In the genomic region with DNA sequence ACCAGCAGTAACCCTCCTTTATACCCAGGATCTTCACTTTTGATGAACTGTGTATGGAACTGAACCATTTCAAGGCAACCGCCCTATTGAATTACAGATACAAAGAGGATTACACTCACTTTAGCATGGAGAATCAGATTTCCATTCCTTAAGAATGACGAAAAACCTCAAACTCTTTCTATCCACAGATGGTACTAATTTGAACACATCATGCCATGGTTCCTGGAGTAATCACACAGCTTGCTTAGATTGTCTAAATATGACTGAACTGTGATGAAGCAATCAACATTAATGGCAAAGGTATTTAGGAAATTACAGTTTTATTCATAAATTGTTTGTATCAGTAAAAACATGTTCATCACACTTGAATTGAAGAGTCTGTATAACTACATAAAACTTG, we compare ENCODE assay signal across 19 mouse cellular contexts.
A peak's percentile ranks its signal among the peaks of the same experiment; 100 is the strongest.
DNase-seq lines count a peak whose midpoint lies in the region; ATAC-seq and TF ChIP-seq lines count a peak whose summit lies in the region.
"Had no signal": no experiment of that assay in that cellular context is flagged by ENCODE, and none has a peak within 500 bp of the region (broad histone marks: within the 10 kb centered on the region; RNA-seq: fewer than 3 reads in every experiment).

No protein-coding gene starts in this region.

- DNase-seq in 3134 (ENCODE audit: extremely low read depth, insufficient read length, low spot score), result peak; percentile 28
- peak; percentile 93 for DNase-seq in 3T3-L1 (ENCODE audit: low read depth, low spot score)
- DNase-seq in liver, embryonic 11.5 days (ENCODE audit: low spot score), result no peak
- DNase-seq in thymus, adult 18-20 months, result no peak
- DNase-seq: adrenal gland, adult 8-10 months; adrenal gland, postnatal 36 days; cerebellum, adult 2 months; cerebellum, postnatal 10 days; embryo, embryonic 11 days; forebrain, postnatal 0 days; gastrocnemius, postnatal 14 days had no signal

- no peak for TF ChIP-seq POLR2A in myocyte (IDR thresholded peaks at IDR 0.05; ENCODE audit: insufficient read length, low read depth)

- no peak overlapping the region for H3K4me3 ChIP-seq in embryonic facial prominence, embryonic 12.5 days
- no peak overlapping the region for H3K4me3 ChIP-seq in myocyte
- no peak overlapping the region for H3K4me3 ChIP-seq in liver, embryonic 11.5 days (ENCODE audit: low read depth, low read length)
- H3K4me3 ChIP-seq: forebrain, embryonic 13.5 days; heart, embryonic 12.5 days; hindbrain, embryonic 10.5 days had no signal

- H3K36me3 ChIP-seq in embryonic facial prominence, embryonic 12.5 days, result no peaks in the 10 kb centered on the region
- no peaks in the 10 kb centered on the region for H3K36me3 ChIP-seq in myocyte (ENCODE audit: control insufficient read depth, insufficient read depth)
- H3K36me3 ChIP-seq in liver, embryonic 11.5 days (ENCODE audit: control insufficient read depth, insufficient read depth, low read length), result no peaks in the 10 kb centered on the region
- H3K36me3 ChIP-seq: heart, embryonic 12.5 days; hindbrain, embryonic 10.5 days had no signal

- H3K27me3 ChIP-seq in embryonic facial prominence, embryonic 12.5 days, result no peaks in the 10 kb centered on the region
- H3K27me3 ChIP-seq in myocyte (ENCODE audit: control insufficient read depth, insufficient read depth, insufficient read length), result no peaks in the 10 kb centered on the region
- H3K27me3 ChIP-seq in liver, embryonic 11.5 days (replicated peaks; ENCODE audit: control insufficient read depth, insufficient read depth, low read length), result no peaks in the 10 kb centered on the region
- H3K27me3 ChIP-seq: CH12.LX; forebrain, embryonic 13.5 days; heart, embryonic 12.5 days had no signal

- H3K9me3 ChIP-seq in embryonic facial prominence, embryonic 12.5 days, result no peaks in the 10 kb centered on the region
- H3K9me3 ChIP-seq in liver, embryonic 11.5 days (ENCODE audit: control insufficient read depth, low read length), result no peaks in the 10 kb centered on the region
- H3K9me3 ChIP-seq: forebrain, embryonic 13.5 days; heart, embryonic 12.5 days; hindbrain, embryonic 10.5 days had no signal

- H3K27ac ChIP-seq in embryonic facial prominence, embryonic 12.5 days, result no peak overlapping the region
- H3K27ac ChIP-seq in liver, embryonic 11.5 days (ENCODE audit: low read depth, low read length), result no peak overlapping the region
- H3K27ac ChIP-seq: forebrain, embryonic 13.5 days; hindbrain, embryonic 10.5 days; hindbrain, embryonic 14.5 days had no signal

- H3K9ac ChIP-seq in embryonic facial prominence, embryonic 12.5 days, result no peak overlapping the region
- H3K9ac ChIP-seq in liver, embryonic 11.5 days (ENCODE audit: low read depth, low read length), result no peak overlapping the region
- H3K9ac ChIP-seq: forebrain, embryonic 13.5 days; forebrain, postnatal 0 days; heart, embryonic 12.5 days; hindbrain, embryonic 14.5 days had no signal

- peak; percentile 47; the same call in 1 of the 2 replicates for ATAC-seq in embryonic facial prominence, embryonic 12.5 days (ENCODE audit: insufficient number of reproducible peaks, insufficient read depth, low FRiP score, low TSS enrichment)
- ATAC-seq in liver, embryonic 11.5 days (replicated peaks; ENCODE audit: low FRiP score), result no peak
- ATAC-seq: forebrain, embryonic 13.5 days; forebrain, postnatal 0 days; intestine, embryonic 16.5 days had no signal

- 26% methylated on average over 2 of the region's 2 CpGs for WGBS in embryonic facial prominence, embryonic 12.5 days
- 78% methylated on average over 2 of the region's 2 CpGs for WGBS in liver, embryonic 11.5 days

- H3K4me2 ChIP-seq in embryonic facial prominence, embryonic 12.5 days (replicated peaks), result no peak overlapping the region
- peak overlapping the region; percentile 26 for H3K4me2 ChIP-seq in myocyte (ENCODE audit: low read depth)
- H3K4me2 ChIP-seq in liver, embryonic 11.5 days, result no peak overlapping the region
- H3K4me2 ChIP-seq: forebrain, embryonic 13.5 days; heart, embryonic 12.5 days; hindbrain, embryonic 14.5 days had no signal

- H3K4me1 ChIP-seq in embryonic facial prominence, embryonic 12.5 days, result peaks cover 3% of the 10 kb centered on the region; the same call in 1 of the 2 replicates
- H3K4me1 ChIP-seq in liver, embryonic 11.5 days (replicated peaks; ENCODE audit: control insufficient read depth, insufficient read depth, low read length), result no peaks in the 10 kb centered on the region
- H3K4me1 ChIP-seq: forebrain, embryonic 13.5 days; heart, embryonic 12.5 days; hindbrain, embryonic 10.5 days had no signal

- H3ac ChIP-seq in myocyte (ENCODE audit: control insufficient read depth, insufficient read length), result no peak overlapping the region

- H3K79me2 ChIP-seq in myocyte (ENCODE audit: control insufficient read depth, insufficient read depth), result no peaks in the 10 kb centered on the region

TF ChIP-seq in myocyte, 11 proteins besides CTCF, POLR2A, EP300 and RAD21:
- TF ChIP-seq CEBPB (IDR thresholded peaks at IDR 0.05; ENCODE audit: insufficient read depth, poor library complexity, severe bottlenecking), result peak; percentile 92
- no peak for TF ChIP-seq E2F4 (IDR thresholded peaks at IDR 0.05; ENCODE audit: insufficient read depth)

Comparison
In these comparisons a context has a peak if more than half of its experiments do, and no peak if none do; other contexts are left out.
1. DNase-seq: peak in 3134 (single experiment) and 3T3-L1 (single experiment); none in liver, embryonic 11.5 days (single experiment) and thymus, adult 18-20 months (0 of 2).